Comparison of ENCODE assay signal across 7 mouse cellular contexts in the genomic region with DNA sequence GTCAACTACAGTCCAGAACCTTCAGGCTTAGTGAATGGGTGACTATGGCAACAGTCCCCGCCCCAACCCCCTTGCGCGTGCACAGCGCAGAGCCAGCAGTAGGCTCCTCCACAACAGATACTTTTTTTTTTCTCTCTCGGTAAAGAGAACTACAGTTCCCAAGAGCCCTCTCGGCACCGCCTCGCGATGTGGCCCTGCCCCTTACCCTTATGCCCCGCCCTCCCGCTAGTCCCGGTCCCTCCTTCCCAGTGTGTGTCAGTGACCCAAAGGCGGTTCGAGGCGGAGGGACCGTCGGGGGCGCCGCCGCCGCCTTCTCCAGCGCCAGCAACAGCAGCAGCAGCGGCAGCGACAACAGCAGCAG. TPM values are rescaled to one million over a fixed set of nuclear protein-coding genes. Genes with fewer than 3 reads are reported as not detected.
DNase-seq lines count a peak whose midpoint lies in the region; ATAC-seq and TF ChIP-seq lines count a peak whose summit lies in the region.

A gene (plus strand): TSS at position 225 of the 361 bp plus-strand sequence.

- peak; percentile 100 for ATAC-seq in intestine, postnatal 0 days
- peak; percentile 99 for ATAC-seq in midbrain, embryonic 12.5 days (ENCODE audit: low FRiP score, low read depth)

- no peaks in the 10 kb centered on the region for H3K9me3 ChIP-seq in embryonic facial prominence, embryonic 10.5 days
- H3K9me3 ChIP-seq in intestine, postnatal 0 days (ENCODE audit: control insufficient read depth): no peaks in the 10 kb centered on the region
- no peaks in the 10 kb centered on the region for H3K9me3 ChIP-seq in midbrain, embryonic 12.5 days

- H3K27ac ChIP-seq in embryonic facial prominence, embryonic 10.5 days (replicated peaks): peak within 1 kb of the TSS; percentile 99
- H3K27ac ChIP-seq in intestine, postnatal 0 days (ENCODE audit: low read depth, low read length): peak within 1 kb of the TSS; percentile 100
- peak within 1 kb of the TSS; percentile 99 for H3K27ac ChIP-seq in midbrain, embryonic 12.5 days (replicated peaks)
- H3K27ac ChIP-seq in small intestine, adult 2 months (ENCODE audit: insufficient read depth, low read depth, low read length): peak within 1 kb of the TSS; percentile 98

- TF ChIP-seq POLR2A in small intestine, adult 2 months (IDR thresholded peaks at IDR 0.05; ENCODE audit: low read depth, low read length): peak; percentile 100

- peak; percentile 43 for TF ChIP-seq CTCF in intestine, postnatal 0 days (IDR thresholded peaks at IDR 0.05; ENCODE audit: low read depth)
- TF ChIP-seq CTCF in small intestine, adult 2 months (IDR thresholded peaks at IDR 0.05; ENCODE audit: extremely low read depth, insufficient read length, insufficient replicate concordance, low read depth, low read length): no peak

- H3K9ac ChIP-seq in intestine, postnatal 0 days (ENCODE audit: low read depth, low read length): peak within 1 kb of the TSS; percentile 97
- H3K9ac ChIP-seq in midbrain, embryonic 12.5 days (replicated peaks): peak within 1 kb of the TSS; percentile 98

- intact Hi-C loops in left cerebral cortex, postnatal 4 days (cut with DNase I): loop anchor here (5.0 to 10.0 kb wide), 2 partner anchors 54 to 176 kb away; no protein-coding TSS in a partner anchor

- peaks cover 8% of the 10 kb centered on the region for H3K36me3 ChIP-seq in embryonic facial prominence, embryonic 10.5 days (replicated peaks)
- no peaks in the 10 kb centered on the region for H3K36me3 ChIP-seq in intestine, postnatal 0 days (ENCODE audit: control insufficient read depth, insufficient read depth)
- no peaks in the 10 kb centered on the region for H3K36me3 ChIP-seq in midbrain, embryonic 12.5 days
- H3K36me3 ChIP-seq in small intestine, adult 2 months (ENCODE audit: control insufficient read depth, insufficient read depth, low read length): no peaks in the 10 kb centered on the region

- H3K4me1 ChIP-seq in embryonic facial prominence, embryonic 10.5 days: peaks cover 18% of the 10 kb centered on the region
- peaks cover 6% of the 10 kb centered on the region for H3K4me1 ChIP-seq in intestine, postnatal 0 days (replicated peaks; ENCODE audit: control insufficient read depth, insufficient read depth, low read length)
- peaks cover 6% of the 10 kb centered on the region for H3K4me1 ChIP-seq in midbrain, embryonic 12.5 days
- peaks cover 5% of the 10 kb centered on the region for H3K4me1 ChIP-seq in small intestine, adult 2 months (ENCODE audit: control insufficient read depth, insufficient read depth, insufficient read length, low read length)

- peak within 1 kb of the TSS; percentile 72 for H3K4me2 ChIP-seq in intestine, postnatal 0 days (replicated peaks; ENCODE audit: low read depth)
- peak within 1 kb of the TSS; percentile 54 for H3K4me2 ChIP-seq in midbrain, embryonic 12.5 days (replicated peaks)

- peak within 1 kb of the TSS; percentile 94 for H3K4me3 ChIP-seq in embryonic facial prominence, embryonic 10.5 days
- peak within 1 kb of the TSS; percentile 98 for H3K4me3 ChIP-seq in intestine, postnatal 0 days (ENCODE audit: low read depth, low read length)
- H3K4me3 ChIP-seq in midbrain, embryonic 12.5 days: peak within 1 kb of the TSS; percentile 82
- peak within 1 kb of the TSS; percentile 96 for H3K4me3 ChIP-seq in small intestine, adult 2 months (ENCODE audit: low read depth, low read length)

- no peaks in the 10 kb centered on the region for H3K27me3 ChIP-seq in embryonic facial prominence, embryonic 10.5 days (replicated peaks; ENCODE audit: low read depth, poor library complexity, severe bottlenecking)
- no peaks in the 10 kb centered on the region for H3K27me3 ChIP-seq in intestine, postnatal 0 days (replicated peaks; ENCODE audit: control insufficient read depth, insufficient read depth, low read length)
- H3K27me3 ChIP-seq in midbrain, embryonic 12.5 days: no peaks in the 10 kb centered on the region
- H3K27me3 ChIP-seq in small intestine, adult 2 months (ENCODE audit: control insufficient read depth, insufficient read depth, low read length): no peaks in the 10 kb centered on the region

- peak; percentile 98 for DNase-seq in adrenal gland, postnatal 10 days
- peak; percentile 97 for DNase-seq in embryonic facial prominence, embryonic 10.5 days (ENCODE audit: low spot score)
- peak; percentile 65 for DNase-seq in gonadal fat pad, adult 2 months (ENCODE audit: low read depth)
- DNase-seq in left cerebral cortex, postnatal 4 days: peak; percentile 97

- under 1% methylated on average over 24 of the region's 24 CpGs for WGBS in embryonic facial prominence, embryonic 10.5 days
- under 1% methylated on average over 24 of the region's 24 CpGs for WGBS in intestine, postnatal 0 days
- WGBS in midbrain, embryonic 12.5 days: 0% methylated on average over 15 of the region's 24 CpGs
- under 1% methylated on average over 24 of the region's 24 CpGs for WGBS in small intestine, adult 2 months

RNA-seq across cellular contexts. Expression of the gene that starts here (rescaled TPM):
- total RNA-seq in adrenal gland, postnatal 10 days (2021): 10 to 100 TPM; 21.1 to 21.2 TPM
- 63.9 and 68.7 TPM in 2 replicates for polyA plus RNA-seq in embryonic facial prominence, embryonic 10.5 days (2016; fragmentation: Nextera tagmentation; extraction: Ambion mirVana)
- polyA plus RNA-seq in gonadal fat pad, adult 2 months (2012; rRNA removed): 16.3 and 20.5 TPM in 2 replicates
- 27.1 and 27.2 TPM in 2 replicates for polyA plus RNA-seq in intestine, postnatal 0 days (2015; fragmentation: Nextera tagmentation; extraction: Ambion mirVana)
- 10 to 100 TPM; 69.3 to 72.1 TPM for total RNA-seq in left cerebral cortex, postnatal 4 days (2021)
- polyA plus RNA-seq in midbrain, embryonic 12.5 days (2016; fragmentation: Nextera tagmentation; extraction: Ambion mirVana): 106 and 112 TPM in 2 replicates
- polyA plus RNA-seq in small intestine, adult 2 months (2012; rRNA removed): 35.2 and 113 TPM in 2 replicates

Comparison
In these comparisons a context has a peak if more than half of its experiments do, and no peak if none do; other contexts are left out.
1. Peak in every context shown above with its lines: DNase-seq, ATAC-seq, H3K4me3 ChIP-seq and H3K27ac ChIP-seq.